Mouse (Mus musculus) c-Kit-positive CD71-negative TER-119-negative erythroid progenitor cells, embryonic 14.5 days (primary cell): Measurements from ENCODE around the gene Krt39.

Experiments used
- DNase-seq: peaks from one replicate; pipeline ENCODE4 v3.0.0-alpha.2; 2013; ENCODE audit warnings: low read depth

Krt39 gene

GRCm38 (mm10) chr11:99471946-99472345, 49.2 kb downstream of the Krt39 start:
- DNase-seq: no peak

- DNase-seq: no peak
These were observed 51.9 kb downstream of the Krt39 start for GRCm38 (mm10) chr11:99469228-99469627.

GRCm38 (mm10) chr11:99468566-99468965, 52.6 kb downstream of the Krt39 start:
- no peak for DNase-seq

- no peak for DNase-seq
These were observed 54.8 kb downstream of the Krt39 start for GRCm38 (mm10) chr11:99466316-99466715.

- DNase-seq: peak; percentile 60
These were observed 56.3 kb downstream of the Krt39 start for GRCm38 (mm10) chr11:99464836-99465235.
